Mouse (Mus musculus) right cerebral cortex, postnatal 4 days (tissue): ENCODE data around the gene Ubtd1.

Experiments used
- DNase-seq: peaks from one replicate; pipeline ENCODE4 v3.0.0-alpha.2; 2022

Gene Ubtd1

GRCm38 (mm10) chr19:41981595-41981927, at the start of gene Ubtd1:
Gene Ubtd1 (plus strand): TSS chr19:41981763.
- no peak for DNase-seq

- no peak for DNase-seq
Measured at GRCm38 (mm10) chr19:41932686-41933085, 48.9 kb upstream of the Ubtd1 start.

GRCm38 (mm10) chr19:41933179-41934086, 48.1 kb upstream of the Ubtd1 start, which contains the start of the genes Exosc1 and Zdhhc16:
Gene Exosc1 (minus strand): TSS chr19:41933423.
Gene Zdhhc16 (plus strand): TSS chr19:41933480.
- peak; percentile 95 for DNase-seq

GRCm38 (mm10) chr19:41934124-41934523, 47.4 kb upstream of the Ubtd1 start:
- DNase-seq, result no peak

- DNase-seq, result no peak
Measured at GRCm38 (mm10) chr19:41935921-41936320, 45.6 kb upstream of the Ubtd1 start.

- no peak for DNase-seq
Measured at GRCm38 (mm10) chr19:41938539-41938938, 43.0 kb upstream of the Ubtd1 start.

- no peak for DNase-seq
Measured at GRCm38 (mm10) chr19:41943841-41944240, 37.7 kb upstream of the Ubtd1 start.

GRCm38 (mm10) chr19:41952287-41952686, 29.3 kb upstream of the Ubtd1 start:
- DNase-seq, result no peak

GRCm38 (mm10) chr19:41953574-41953973, 28.0 kb upstream of the Ubtd1 start:
- DNase-seq, result no peak

- no peak for DNase-seq
Measured at GRCm38 (mm10) chr19:41969618-41970017, 11.9 kb upstream of the Ubtd1 start.

GRCm38 (mm10) chr19:41973891-41974794, 7.4 kb upstream of the Ubtd1 start:
- no peak for DNase-seq

GRCm38 (mm10) chr19:41980422-41980818, 1.1 kb upstream of the Ubtd1 start:
- DNase-seq, result no peak

GRCm38 (mm10) chr19:41980819-41981594, 556 bp upstream of the Ubtd1 start, which contains the start of gene Mms19:
Gene Mms19 (minus strand): TSS chr19:41981157.
- peak; percentile 96 for DNase-seq

- DNase-seq, result peak; percentile 53
Measured at GRCm38 (mm10) chr19:41981931-41982790, 598 bp downstream of the Ubtd1 start.

GRCm38 (mm10) chr19:41982791-41983150, 1.2 kb downstream of the Ubtd1 start:
- no peak for DNase-seq

- DNase-seq, result no peak
Measured at GRCm38 (mm10) chr19:41985994-41986393, 4.4 kb downstream of the Ubtd1 start.

- DNase-seq, result no peak
Measured at GRCm38 (mm10) chr19:41987206-41987605, 5.6 kb downstream of the Ubtd1 start.

- no peak for DNase-seq
Measured at GRCm38 (mm10) chr19:41989810-41990209, 8.2 kb downstream of the Ubtd1 start.

- DNase-seq, result no peak
Measured at GRCm38 (mm10) chr19:41991926-41992477, 10.4 kb downstream of the Ubtd1 start.

GRCm38 (mm10) chr19:41992971-41993370, 11.4 kb downstream of the Ubtd1 start:
- no peak for DNase-seq

- peak; percentile 75 for DNase-seq
Measured at GRCm38 (mm10) chr19:41993484-41993883, 11.9 kb downstream of the Ubtd1 start.
